Mouse (Mus musculus): ENCODE results near the gene Vmn2r37. TPM values are rescaled to one million over a fixed set of nuclear protein-coding genes. Genes with fewer than 3 reads are reported as not detected.

Vmn2r37 gene
- not detected in 2 replicates for polyA plus RNA-seq (2012; rRNA removed)

DNA sequence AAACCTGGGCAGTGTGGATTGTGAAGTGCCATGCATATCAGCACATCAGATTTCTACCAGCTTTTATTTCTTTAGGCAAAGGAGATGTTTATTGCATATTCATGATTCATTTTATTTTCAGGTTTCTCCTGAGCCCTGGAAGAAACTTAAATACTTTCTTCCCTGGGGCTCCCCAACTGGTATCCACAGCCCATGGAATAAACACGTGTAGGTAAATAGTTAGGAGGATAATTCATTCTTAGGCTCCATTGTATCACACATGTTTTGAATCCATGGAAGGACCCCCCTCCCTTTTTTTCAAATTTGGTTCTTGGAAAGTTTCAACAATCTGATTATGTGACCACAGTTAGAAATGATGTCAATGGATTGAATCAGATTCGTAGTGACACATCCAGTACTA, at the start of gene Vmn2r37:
Vmn2r37 (minus strand) TSS at position 101 of the 400 bp plus-strand sequence.

Other genes starting within 250 kb of the Vmn2r37 start
- not detected in 2 replicates for gene Vmn2r39, start 192.9 kb downstream of the Vmn2r37 start, polyA plus RNA-seq (2012; rRNA removed)
- gene Vmn2r38, start 125.8 kb downstream of the Vmn2r37 start, polyA plus RNA-seq (2012; rRNA removed), result not detected in 2 replicates

All from ovary, adult 2 months (tissue).